Mouse (Mus musculus) CD8-positive naive resting alpha-beta T cell, adult 2 months (primary cell): ENCODE data around the gene Emc1.
A peak's percentile ranks its signal among the peaks of the same experiment; 100 is the strongest.

Source experiments
- DNase-seq, 2 experiments: peaks; one replicate each; pipeline ENCODE4 v3.0.0; 2022; ENCODE audit warnings: low read depth in 2 of 2, low spot score in 2 of 2

Emc1 gene

DNA sequence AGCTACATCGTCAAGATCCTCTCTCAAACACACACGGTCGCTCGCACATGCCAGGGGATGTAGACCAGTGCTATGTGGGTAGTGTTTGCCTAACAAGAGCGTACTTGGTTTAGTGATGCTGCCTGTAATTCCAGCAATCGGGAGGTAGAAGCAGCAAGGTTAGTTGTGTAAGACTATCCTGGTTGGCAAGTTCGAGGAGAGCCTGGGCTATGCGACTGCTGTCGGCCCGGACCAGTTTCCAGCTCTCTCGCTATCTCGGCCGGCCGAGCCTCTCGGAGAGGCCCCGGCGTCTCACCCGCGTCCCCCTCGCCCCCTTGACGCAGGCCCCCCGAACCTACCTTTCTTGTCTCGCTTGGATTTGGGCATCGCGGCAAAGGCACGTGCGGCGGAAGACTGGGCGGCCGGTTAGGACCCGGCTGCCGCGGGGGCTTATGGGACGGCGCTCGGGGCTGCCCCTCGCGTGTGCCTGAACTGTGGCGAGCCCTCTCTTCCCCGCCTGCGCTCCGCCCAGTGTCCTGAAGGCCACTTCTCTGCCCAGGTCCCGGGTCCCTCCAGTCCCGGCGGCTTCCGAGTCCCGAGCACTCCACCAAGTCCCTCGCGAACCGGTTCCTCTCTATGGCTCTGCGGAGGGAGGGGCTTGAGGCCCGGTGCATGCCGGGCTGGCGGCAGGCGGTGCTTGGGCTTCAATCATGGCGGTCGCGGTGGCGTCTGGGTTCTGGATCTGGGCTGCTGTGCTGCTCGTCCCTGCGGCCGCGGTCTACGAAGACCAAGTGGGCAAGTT lies at the start of gene Emc1, which contains the start of the genes Mrto4 and Ubr4:
Gene Emc1, plus strand, starts transcription at position 657 of the 781 bp plus-strand sequence.
Gene Mrto4, minus strand, starts transcription at position 646 of the 781 bp plus-strand sequence.
Gene Ubr4, plus strand, starts transcription at position 679 of the 781 bp plus-strand sequence.
- peak; percentile 76 to 78 for DNase-seq

DNA sequence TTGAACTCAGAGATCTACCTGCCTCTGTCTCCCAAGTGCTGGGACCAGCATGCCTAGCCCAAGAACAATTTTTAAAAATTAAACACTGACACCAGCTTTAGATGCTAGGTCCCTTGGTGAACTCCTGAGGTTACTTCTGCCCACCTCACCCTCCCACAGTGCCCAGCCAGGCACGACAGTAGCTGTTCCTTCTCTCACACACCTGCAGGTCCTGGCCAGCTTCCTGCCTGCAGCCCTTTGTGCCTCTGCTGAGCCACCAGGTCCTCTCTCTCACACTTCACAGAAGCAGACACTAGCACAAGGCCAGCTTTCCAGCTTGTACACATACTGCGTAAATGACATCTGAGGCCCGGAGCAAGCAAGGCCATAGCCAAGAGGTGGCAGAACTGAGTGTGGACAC lies 46.9 kb upstream of the Emc1 start:
- DNase-seq, result no peak

DNA sequence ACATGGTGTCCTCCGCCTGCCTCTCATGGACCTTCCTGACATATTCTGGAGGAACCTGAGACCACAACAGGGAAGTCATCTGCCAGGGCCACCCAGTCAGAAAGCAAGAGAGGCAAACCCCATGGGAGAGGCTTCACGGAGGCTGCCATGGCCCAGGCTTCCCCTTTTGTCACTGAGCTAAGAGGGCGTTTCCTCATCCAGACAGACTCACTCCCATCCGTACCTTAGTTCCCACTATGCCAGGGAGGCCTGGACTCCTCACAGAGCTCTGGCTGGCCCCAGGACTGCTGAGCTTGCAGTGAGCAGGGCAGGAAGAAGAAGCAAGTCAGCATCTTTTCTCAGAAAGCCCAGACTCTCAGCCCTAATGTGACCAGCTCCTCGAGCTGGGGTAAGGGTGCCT lies 44.5 kb upstream of the Emc1 start:
- DNase-seq, result no peak

DNA sequence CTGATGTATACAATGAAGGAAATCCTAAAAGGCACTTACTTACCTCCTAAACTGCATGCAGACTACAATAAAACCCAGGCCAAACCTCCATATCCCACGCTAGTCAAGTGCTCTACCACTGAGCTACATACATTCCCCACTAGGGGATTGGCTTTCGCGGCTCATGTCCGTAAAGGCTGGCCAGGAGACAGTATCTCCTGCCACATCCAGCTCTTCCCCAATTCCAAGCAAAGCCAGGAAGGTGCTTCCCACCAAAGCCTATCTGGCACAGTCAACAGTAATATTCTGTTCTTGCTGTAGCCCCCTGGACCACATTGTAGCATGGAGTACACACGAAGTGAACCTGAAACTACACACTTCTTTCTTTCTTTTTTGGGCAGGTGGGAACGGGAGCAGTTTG lies 42.7 kb upstream of the Emc1 start:
- DNase-seq, result no peak

DNA sequence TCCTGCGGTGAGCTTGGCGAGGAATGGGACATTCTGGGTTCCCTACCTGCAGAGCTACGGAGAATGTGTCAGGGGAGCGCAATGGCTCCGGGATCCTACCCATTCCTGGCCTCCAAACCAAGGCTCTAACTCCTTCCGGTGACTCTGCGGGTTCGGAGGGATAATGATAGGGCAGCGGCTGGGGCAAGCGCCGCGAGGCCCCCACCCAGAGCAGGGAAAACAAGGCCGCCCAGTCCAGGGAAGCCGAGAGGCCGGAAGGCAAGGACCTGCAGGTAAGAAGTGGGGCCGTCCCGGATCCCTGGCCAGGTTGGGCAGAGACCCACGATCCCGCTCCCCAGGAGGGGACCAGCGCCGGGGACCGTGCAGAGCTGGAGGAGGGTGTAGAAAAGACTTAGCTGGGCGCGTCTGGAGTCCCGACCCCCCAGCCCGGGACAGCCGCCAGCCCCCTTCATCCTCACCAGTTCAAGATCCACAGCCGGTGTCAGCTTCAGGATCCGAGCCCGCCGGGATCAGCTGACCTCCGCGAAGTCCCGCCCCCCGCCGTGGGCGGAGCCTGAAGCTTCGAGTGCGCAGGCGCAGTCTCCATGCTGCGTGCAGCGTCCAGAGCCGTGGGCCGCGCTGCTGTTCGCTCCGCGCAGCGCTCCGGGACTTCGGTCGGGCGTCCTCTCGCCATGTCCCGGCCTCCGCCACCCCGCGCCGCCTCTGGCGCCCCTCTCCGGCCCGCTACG lies 42.1 kb upstream of the Emc1 start, which contains the start of the genes Pqlc2 and Akr7a5:
Gene Pqlc2, minus strand, starts transcription at position 538 of the 728 bp plus-strand sequence.
Gene Akr7a5, plus strand, starts transcription at position 574 of the 728 bp plus-strand sequence.
- peak; percentile 95 to 99 for DNase-seq

DNA sequence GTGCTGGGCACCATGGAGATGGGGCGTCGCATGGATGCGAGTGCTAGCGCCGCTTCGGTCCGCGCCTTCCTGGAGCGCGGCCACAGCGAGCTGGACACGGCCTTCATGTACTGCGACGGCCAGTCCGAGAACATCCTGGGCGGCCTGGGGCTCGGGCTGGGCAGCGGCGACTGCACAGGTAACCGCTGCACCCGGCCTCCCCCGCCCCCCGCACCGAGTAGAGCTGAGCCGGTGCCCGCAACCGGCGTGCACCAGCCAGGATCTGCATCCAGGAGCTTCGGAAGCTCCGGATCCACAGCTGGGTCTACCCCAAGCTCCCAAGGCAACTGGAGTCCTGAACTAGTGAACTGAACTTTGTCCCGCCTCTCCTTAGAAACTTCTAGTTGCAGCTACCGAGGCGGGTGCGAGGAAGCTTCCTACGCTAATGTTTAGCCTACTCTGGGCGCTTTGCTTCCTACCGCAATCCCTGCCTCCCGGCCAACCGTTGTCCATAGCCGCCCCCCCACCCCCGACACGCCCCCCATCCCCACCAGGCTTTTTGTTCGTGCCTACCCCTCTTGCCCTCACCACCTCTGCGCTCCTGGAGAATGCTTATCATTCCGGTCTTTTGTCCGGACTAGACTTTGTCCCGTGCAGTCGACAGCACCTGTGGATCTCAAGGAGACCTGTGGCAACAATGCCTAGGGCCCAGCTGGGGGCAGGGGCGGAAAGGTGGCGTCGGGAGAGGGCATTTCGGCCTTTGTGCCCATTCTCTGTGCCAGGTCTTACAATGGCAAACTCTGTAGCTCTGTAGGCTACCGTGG lies 41.3 kb upstream of the Emc1 start:
- DNase-seq, result no peak

DNA sequence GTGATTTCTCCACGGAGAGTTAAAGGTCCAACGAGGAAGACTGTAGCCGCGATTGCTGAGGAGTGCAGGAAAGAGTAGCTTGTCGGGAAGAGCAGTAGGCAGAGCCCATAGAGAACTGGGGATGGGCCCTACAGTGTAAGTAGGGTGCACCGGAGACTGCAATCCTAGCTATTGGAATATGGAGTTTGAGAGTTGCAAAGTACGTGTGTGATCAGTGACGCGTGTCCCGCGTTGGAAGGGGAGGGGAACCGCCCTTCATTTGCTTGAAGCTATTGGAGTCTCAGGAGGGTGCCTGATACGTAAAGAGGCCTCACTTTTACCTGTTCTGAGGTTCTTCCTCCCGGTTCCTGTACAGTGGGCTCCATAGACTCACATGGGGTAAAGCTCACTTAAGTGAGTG lies 40.7 kb upstream of the Emc1 start:
- no peak for DNase-seq

DNA sequence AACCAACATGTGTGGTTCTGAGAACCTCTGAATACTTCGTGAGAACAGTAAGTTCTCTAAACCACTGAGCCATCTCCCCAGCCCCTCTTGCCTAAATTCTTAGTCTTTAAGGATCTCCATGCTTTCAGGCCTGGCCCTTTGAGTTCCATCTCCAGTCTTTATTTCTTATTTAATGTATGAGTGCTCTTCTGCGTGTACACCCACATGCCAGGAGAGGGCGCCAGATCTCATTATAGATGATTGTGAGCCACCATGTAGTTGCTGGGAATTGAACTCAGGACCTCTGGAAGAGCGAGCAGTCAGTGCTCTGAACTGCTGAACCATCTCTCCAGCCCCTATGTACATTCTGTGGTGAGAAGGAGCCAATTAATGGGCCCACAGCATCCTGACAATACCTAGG lies 39.8 kb upstream of the Emc1 start:
- DNase-seq, result peak; percentile 48 to 66

DNA sequence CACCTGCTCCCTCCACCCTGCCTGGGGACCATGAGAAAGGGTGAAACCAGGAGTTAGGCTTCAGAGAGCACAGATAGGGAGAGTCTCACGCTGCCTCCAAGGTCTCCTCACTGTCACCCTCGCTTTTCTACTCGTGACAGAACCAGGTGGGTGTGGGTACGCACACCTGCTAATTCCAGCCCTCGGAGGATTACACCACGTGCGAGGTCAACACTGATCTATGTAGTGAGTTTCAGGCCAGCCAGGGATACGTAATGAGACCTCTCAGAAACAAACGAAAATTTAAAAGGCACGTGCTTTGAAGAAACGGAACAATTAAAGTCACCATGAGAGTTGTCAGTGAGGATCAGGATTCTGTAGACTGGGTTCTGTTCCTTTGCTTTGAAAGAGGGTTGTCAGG lies 33.9 kb upstream of the Emc1 start:
- DNase-seq, result no peak

DNA sequence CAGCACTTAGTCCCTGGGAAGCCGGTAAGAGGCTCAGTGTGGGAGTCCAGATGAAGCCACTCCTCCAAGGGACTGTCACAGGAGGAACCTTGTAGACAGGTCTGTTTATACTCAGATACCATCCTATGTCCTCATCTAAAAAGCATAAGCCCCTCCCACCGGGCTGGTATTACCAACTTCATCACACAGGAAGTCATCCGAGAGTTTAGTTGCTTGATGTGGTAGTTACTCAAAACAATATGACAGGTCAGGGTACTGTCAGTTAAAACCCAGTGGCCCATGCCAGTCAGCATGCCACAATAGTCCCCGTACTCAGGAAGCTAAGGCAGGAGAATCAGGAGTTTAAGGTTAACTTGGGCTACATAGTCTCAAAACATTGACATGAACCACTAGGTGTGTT lies 32.6 kb upstream of the Emc1 start:
- DNase-seq, result no peak

DNA sequence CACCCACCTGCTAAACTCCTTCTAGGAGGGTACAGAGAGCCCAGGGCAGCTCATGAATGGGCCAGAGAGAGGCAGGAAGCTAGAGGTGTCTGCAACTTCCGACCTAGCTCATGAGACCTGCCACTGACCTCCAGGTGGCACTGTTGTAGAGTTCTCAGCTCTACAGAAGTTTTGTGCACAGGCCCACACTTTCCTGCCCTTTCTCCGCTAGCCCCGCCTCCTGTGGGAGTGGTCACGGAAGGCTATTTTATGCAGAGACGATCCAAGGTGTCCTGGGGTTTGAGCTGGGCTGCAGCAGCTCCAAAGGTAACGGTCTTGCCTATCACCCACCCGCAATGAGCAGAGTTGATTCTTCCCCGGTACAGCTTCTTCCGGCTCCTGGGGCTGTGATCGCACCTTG lies 21.8 kb upstream of the Emc1 start:
- DNase-seq, result peak; percentile 67 to 80

DNA sequence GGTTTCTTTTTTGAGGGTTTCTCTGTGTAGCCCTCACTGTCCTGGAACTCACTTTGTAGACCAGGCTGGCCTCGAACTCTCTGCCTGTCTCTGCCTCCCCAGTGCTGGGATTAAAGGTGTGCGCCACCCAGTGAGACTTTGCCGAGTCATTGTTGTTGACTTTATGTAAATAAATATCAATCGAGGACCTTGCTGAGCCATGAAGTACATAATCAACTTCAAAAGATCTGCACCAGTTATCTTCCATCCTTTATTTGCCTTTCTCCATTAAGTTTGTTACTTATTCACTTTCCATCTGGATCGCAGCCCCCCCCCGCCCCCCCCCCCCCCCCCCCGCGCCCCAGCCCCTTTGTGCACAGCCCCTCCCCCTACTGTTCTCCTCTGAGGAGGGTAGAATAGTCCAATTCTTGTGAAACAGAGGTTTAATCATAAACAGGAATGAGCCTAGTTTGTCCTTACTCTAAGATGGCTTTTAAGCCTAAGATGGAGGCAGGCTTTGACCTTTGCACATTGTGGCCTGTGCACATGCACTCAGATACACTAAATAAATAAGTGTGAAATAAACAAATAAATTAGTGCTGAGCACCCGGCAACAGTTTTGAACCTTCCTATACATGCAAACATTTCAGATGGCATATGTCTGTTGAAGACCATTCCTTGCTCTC lies 17.6 kb upstream of the Emc1 start:
- DNase-seq, result no peak

DNA sequence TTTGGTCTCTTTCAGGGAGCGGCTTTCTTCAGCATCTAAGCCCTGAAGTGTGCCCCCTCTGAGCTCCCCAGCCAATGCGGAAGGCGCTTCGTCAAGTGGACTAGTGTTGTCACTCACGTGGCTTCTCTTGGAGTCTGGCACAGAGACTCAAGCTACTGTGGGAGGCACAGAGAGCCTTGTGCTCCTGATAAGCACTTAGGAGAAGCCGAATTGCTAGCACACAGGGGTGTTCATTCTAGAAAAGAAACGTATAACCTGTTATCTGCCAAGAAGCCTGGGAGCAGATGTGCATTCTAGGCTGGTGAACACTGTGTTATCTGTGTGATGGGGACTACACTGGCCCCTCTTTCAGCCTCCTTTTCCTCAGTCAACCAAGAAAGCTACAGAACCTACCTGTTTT lies 16.9 kb upstream of the Emc1 start:
- DNase-seq, result no peak

DNA sequence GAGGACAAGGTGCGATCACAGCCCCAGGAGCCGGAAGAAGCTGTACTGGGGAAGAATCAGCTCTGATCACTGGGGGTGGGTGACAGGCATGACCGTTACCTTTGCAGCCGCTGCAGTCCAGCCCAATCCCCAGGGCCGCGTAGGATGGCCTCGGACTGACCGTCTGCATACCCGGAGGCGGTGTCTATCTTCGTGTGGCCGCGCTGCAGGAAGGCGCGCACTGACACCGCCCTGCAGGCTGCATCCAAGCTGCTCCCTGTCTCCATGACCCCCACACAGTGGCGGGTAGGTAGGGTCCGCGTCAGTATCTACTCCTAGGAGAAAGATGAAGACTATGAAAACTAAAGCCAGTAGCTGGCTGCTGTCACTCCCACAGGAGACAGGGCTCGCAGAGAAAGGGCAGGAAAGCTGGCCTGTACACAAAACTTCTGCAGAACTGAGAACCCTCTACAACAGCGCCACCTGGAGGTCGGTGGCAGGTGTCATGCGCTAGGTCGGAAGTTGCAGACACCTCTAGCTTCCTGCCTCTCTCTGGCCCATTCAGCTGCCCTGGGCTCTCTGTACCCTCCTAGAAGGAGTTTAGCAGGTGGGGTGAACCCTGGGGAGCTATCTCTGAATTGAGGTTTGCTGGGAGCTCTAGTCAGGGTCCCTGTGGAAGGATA lies 15.4 kb upstream of the Emc1 start:
- peak; percentile 67 to 74 for DNase-seq

DNA sequence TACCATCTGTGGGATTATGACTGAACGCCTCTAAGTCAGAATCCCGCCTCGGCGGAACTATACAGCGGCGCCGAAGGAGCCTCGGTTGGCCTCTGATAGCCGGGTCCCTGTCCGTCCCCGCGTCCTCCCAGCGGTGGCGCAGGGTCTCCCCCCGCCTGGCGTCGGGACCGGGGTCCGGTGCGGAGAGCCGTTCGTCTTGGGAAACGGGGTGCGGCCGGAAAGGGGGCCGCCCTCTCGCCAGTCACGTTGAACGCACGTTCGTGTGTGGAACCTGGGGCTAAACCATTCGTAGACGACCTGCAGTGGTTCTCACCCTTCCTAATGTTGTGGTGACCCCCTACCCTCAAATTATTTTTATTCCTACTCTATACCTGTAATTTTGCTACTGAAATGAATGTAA lies 14.2 kb upstream of the Emc1 start:
- DNase-seq, result no peak

DNA sequence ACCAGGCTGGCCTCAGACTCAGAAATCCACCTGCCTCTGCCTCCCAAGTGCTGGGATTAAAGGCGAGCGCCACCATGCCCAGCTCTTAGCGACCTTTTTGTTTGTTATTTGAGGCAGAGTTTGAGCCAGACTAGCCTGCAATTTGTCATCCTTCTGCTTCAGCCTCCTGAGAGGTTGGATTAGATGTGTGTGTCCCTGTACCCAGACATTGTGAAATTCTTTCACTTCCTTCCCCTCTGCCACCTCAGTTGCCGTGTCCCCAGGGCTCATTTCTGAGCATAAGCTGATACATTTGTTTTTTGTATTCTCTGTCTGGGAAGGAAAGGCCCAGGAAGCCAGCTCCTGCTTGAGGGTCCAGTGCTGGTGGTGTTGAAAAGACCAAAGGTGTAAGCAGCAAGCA lies 11.6 kb upstream of the Emc1 start:
- no peak for DNase-seq

DNA sequence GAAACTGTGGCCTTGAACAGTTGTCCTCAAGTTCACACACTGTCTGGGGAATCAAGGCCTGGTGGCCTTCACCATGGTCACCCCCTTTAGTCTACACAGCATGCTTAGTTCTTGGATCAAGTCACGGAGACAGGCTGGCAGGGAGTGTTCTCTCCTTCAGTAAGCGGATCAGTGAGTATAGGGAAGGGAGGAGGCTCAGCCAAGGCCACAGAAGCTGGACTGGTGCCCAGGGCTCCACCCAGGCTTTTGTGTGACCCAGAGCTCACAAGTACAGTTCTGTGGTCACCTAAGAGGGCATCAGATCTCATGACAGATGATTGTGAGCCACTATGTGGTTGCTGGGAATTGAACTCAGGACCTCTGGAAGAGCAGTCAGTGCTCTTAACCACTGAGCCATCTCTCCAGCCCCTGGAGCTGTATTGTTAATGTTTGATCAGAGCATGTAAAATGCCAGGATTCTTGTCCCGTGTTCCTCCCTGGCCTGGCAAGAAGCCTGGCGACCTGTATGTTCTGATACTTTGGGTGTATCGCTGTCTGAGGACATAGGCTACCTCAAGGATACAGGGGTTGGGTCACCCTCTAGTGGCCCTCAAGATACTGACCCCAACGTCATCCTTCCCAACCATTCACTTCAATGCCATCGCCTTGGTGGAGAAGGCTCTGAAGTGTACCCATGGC lies 10.7 kb upstream of the Emc1 start:
- no peak for DNase-seq

DNA sequence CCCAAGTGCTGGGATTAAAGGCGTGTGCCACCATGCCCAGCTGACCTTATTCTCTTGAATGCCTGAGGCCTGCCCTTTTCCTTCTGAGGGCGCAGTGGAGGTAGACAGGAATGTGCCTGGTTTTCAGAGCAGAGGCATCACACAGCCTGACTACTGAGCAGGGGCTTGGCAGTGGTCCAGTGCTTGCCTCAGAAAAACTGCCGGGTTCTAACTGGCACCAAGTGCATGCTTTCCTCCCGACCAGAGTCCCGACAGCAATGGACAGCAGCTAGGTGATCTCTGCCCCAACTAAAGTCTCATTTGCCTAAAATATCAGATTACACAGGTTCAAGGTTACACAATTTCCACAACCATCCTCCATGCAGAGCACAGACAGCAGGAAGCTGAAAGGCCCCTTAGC lies 8.7 kb upstream of the Emc1 start:
- DNase-seq, result no peak

DNA sequence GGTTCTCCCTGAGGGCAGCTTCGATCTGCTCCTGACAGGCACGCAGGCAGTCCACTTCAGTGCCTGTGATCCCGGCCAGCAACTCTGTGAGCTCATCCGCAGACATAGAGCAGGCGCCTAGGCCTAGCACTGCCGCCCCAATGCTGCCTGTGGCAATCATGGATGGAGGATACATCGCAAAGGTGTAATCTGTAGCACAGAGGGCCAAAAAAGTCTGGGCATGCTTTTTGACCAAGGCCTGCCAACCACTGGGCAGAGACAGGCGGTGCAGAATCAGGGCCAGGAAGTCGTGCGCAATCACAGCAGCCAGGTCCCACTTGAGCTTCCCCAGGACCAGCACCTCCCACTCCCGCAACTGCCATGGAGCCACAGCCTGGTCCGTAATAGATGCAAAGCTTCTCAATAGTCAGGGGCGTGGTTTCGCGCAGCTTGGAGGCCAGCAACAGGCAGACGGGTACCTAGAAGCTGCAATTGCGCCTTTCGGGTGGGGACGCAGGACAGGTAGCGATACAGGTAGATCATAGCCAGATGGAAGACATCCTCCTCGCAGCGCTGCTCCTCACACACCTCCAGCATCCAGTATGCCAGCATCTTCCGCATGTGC lies 6.9 kb upstream of the Emc1 start:
- no peak for DNase-seq
